Mouse (Mus musculus): ENCODE measurements around the gene Vwa3a. TPM values are rescaled to one million over a fixed set of nuclear protein-coding genes. Genes with fewer than 3 reads are reported as not detected.

Gene Vwa3a
- polyA plus RNA-seq, 1 experiment from 2014 or later = 0.20 TPM

DNA sequence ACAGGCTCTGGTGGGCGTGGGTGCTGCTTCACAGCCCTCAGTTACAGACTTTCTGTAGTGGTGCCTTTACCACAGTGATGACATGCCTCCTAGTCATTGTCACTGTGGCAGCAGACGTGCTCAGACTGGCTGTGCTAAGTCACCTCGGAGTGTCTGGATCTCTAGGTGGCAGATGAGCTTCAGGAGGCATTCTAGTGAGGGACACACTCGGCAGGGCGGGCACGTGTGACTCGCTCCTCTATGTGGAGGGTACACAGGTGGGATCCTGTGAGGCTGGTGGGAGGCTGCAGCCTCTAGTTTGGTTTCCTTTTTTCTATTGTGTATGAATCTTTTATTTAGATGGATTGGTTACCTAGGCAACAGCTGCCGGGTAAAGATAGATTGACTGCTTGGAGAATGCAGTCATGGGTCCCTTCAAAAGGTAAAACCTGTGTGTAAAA, 16.3 kb upstream of the Vwa3a start:
- no peak overlapping the region for H3K4me3 ChIP-seq (ENCODE audit: low read depth, low read length)
- H3K9ac ChIP-seq = no peak overlapping the region
- no peak overlapping the region for H3K27ac ChIP-seq (ENCODE audit: low read depth)
- WGBS = 72% methylated on average over 8 of the region's 8 CpGs
- no peaks in the 10 kb centered on the region for H3K4me1 ChIP-seq (ENCODE audit: insufficient read depth)
- H3K4me2 ChIP-seq = no peak overlapping the region
- H3K27me3 ChIP-seq (ENCODE audit: insufficient read depth, low read length) = no peaks in the 10 kb centered on the region
- ATAC-seq (ENCODE audit: insufficient read depth) (no peak), DNase-seq (no peak)
- H3K36me3 ChIP-seq (ENCODE audit: insufficient read depth) = peaks cover 10% of the 10 kb centered on the region; the same call in 1 of the 2 replicates
- no peaks in the 10 kb centered on the region for H3K9me3 ChIP-seq (ENCODE audit: low read depth, low read length)
- no peak for TF ChIP-seq CTCF (IDR thresholded peaks at IDR 0.05; ENCODE audit: low read depth)

DNA sequence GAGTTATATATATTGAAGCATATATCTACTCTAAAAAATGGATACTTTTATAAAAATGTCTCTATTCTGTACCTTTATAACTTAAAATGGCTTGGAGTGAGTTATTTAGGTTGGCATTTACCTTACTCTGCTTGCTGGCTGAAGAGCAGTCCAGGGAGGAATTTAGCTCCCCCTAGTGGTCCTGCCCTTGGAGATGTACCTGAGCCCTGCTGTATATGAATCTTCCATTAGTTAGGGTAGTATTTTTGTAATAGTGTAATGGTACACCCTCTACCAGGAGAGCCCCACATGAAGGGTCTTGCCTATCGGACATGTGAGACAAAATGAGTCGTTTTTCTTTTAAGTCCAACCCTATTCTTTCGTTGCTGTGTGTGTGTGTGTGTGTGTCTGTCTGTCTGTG, 11.5 kb upstream of the Vwa3a start:
- Histone ChIP-seq H3K27me3 (ENCODE audit: insufficient read depth, low read length) (no peaks in the 10 kb centered on the region), H3K27ac (ENCODE audit: low read depth) (no peak overlapping the region), H3K4me1 (ENCODE audit: insufficient read depth) (no peaks in the 10 kb centered on the region), H3K9ac (no peak overlapping the region), H3K36me3 (ENCODE audit: insufficient read depth) (peaks cover 28% of the 10 kb centered on the region; the same call in 1 of the 2 replicates), H3K4me3 (ENCODE audit: low read depth, low read length) (no peak overlapping the region), H3K9me3 (ENCODE audit: low read depth, low read length) (no peaks in the 10 kb centered on the region), H3K4me2 (no peak overlapping the region)
- WGBS = 77% methylated on average over 3 of the region's 3 CpGs
- peak; percentile 67 for TF ChIP-seq CTCF (IDR thresholded peaks at IDR 0.05; ENCODE audit: low read depth)
- peak; percentile 63 for DNase-seq
- ATAC-seq (ENCODE audit: insufficient read depth) = no peak; the same call in 1 of the 2 replicates

DNA sequence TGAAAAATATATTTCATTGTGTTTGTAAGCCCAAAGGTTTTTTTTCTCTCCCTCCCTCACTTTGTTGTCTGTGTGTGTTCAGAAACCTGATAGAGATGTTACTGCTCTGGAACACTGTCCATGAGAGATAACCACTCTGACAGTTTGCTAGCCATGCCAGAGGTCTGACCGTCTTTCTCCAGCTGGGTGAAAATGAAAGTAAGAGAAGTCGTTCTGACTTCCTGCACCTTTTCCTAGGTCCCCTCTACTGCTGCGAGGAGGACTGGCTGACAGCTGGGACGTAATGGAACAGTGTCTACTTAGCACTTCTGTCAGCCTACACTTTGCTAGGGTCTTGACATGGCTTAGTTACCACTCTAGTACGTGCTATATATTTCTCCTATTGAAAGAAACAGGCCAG, 9.5 kb upstream of the Vwa3a start:
- Histone ChIP-seq H3K27me3 (ENCODE audit: insufficient read depth, low read length) (no peaks in the 10 kb centered on the region), H3K27ac (ENCODE audit: low read depth) (no peak overlapping the region), H3K4me1 (ENCODE audit: insufficient read depth) (no peaks in the 10 kb centered on the region), H3K9ac (no peak overlapping the region), H3K4me3 (ENCODE audit: low read depth, low read length) (no peak overlapping the region), H3K36me3 (ENCODE audit: insufficient read depth) (peaks cover 33% of the 10 kb centered on the region; the same call in 1 of the 2 replicates), H3K4me2 (no peak overlapping the region), H3K9me3 (ENCODE audit: low read depth, low read length) (no peaks in the 10 kb centered on the region)
- no peak for ATAC-seq (ENCODE audit: insufficient read depth)
- DNase-seq = no peak
- TF ChIP-seq CTCF (IDR thresholded peaks at IDR 0.05; ENCODE audit: low read depth) = no peak
- WGBS = 60% methylated on average over 5 of the region's 5 CpGs

DNA sequence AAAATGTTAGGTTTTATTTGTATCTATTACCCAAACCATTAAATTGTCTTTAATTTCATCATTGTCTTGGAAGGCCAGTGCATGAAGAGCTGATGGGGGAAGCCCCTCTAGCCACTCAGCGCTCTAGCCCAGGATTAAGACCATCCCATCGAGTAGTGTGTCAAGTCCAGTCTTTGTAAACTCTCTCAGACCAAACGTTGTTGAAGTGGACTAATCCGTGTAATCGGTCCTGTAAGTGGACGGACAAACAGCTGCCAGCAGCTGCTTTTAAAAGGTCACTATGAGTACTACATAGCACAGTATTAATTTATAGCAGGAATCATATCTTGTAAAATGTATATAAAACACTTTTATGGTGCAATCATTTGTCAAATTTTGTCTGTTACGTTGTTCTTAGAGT, 6.2 kb upstream of the Vwa3a start:
- DNase-seq (peak; percentile 44), ATAC-seq (ENCODE audit: insufficient read depth) (peak; percentile 28; the same call in 1 of the 2 replicates)
- no peaks in the 10 kb centered on the region for H3K9me3 ChIP-seq (ENCODE audit: low read depth, low read length)
- no peaks in the 10 kb centered on the region for H3K4me1 ChIP-seq (ENCODE audit: insufficient read depth)
- H3K27me3 ChIP-seq (ENCODE audit: insufficient read depth, low read length) = no peaks in the 10 kb centered on the region
- no peak overlapping the region for H3K27ac ChIP-seq (ENCODE audit: low read depth)
- peaks cover 24% of the 10 kb centered on the region; the same call in 1 of the 2 replicates for H3K36me3 ChIP-seq (ENCODE audit: insufficient read depth)
- no peak overlapping the region for H3K4me2 ChIP-seq
- no peak overlapping the region for H3K9ac ChIP-seq
- TF ChIP-seq CTCF (IDR thresholded peaks at IDR 0.05; ENCODE audit: low read depth) = no peak
- WGBS = 48% methylated on average over 7 of the region's 7 CpGs
- no peak overlapping the region for H3K4me3 ChIP-seq (ENCODE audit: low read depth, low read length)

DNA sequence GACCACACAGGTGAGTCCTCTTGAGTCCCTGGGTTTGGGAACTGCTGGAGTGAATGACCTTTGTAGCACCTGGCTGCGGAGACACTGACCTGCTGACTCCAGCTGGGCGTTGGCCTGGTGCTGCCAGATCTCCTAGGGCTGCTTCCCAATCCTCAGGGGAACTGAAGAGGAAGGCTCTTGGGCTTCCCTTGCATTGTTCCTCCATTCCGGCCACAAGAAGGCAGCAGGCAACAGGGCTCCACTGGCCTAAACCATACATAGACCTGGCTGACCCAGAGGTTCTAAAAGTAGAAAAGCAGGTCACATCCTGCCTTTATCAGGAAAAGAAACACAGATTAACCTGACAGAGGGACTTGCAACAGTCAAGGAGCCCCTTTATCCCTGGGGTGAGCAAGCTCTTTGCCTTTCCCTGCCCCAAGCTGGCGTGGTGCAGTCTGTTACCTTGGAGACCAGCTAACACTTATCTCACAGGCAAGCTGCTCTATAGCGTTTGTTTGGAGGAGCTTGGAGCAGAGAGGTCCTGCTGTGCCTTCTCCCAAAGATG, 512 bp downstream of the Vwa3a start:
- H3K4me1 ChIP-seq (ENCODE audit: insufficient read depth) = 0 out of 2 replicates have a peak, but pooled peaks cover 3% of the 10 kb centered on the region
- no peak overlapping the region for H3K9ac ChIP-seq
- no peak overlapping the region for H3K4me2 ChIP-seq
- ATAC-seq (ENCODE audit: insufficient read depth) = peak; percentile 71; the same call in 1 of the 2 replicates
- H3K36me3 ChIP-seq (ENCODE audit: insufficient read depth) = 0 out of 2 replicates have a peak, but pooled peaks cover 2% of the 10 kb centered on the region
- no peak overlapping the region for H3K4me3 ChIP-seq (ENCODE audit: low read depth, low read length)
- no peaks in the 10 kb centered on the region for H3K27me3 ChIP-seq (ENCODE audit: insufficient read depth, low read length)
- no peak overlapping the region for H3K27ac ChIP-seq (ENCODE audit: low read depth)
- no peaks in the 10 kb centered on the region for H3K9me3 ChIP-seq (ENCODE audit: low read depth, low read length)
- no peak for TF ChIP-seq CTCF (IDR thresholded peaks at IDR 0.05; ENCODE audit: low read depth)
- 6% methylated on average over 5 of the region's 5 CpGs for WGBS
- peak; percentile 14 for DNase-seq

- Histone ChIP-seq H3K4me3 (ENCODE audit: low read depth, low read length) (no peak overlapping the region), H3K36me3 (ENCODE audit: insufficient read depth) (no peaks in the 10 kb centered on the region), H3K4me2 (no peak overlapping the region), H3K9me3 (ENCODE audit: low read depth, low read length) (no peaks in the 10 kb centered on the region), H3K9ac (no peak overlapping the region), H3K4me1 (ENCODE audit: insufficient read depth) (0 out of 2 replicates have a peak, but pooled peaks cover 3% of the 10 kb centered on the region), H3K27me3 (ENCODE audit: insufficient read depth, low read length) (no peaks in the 10 kb centered on the region), H3K27ac (ENCODE audit: low read depth) (no peak overlapping the region)
- no peak for DNase-seq
- no peak for TF ChIP-seq CTCF (IDR thresholded peaks at IDR 0.05; ENCODE audit: low read depth)
- WGBS = 69% methylated on average over 14 of the region's 14 CpGs
- ATAC-seq (ENCODE audit: insufficient read depth) = no peak
Observed at GRCm38 (mm10) chr7:120743366-120744351, 4.5 kb downstream of the Vwa3a start.

GRCm38 (mm10) chr7:120744606-120745005, 5.5 kb downstream of the Vwa3a start:
- Histone ChIP-seq H3K4me2 (no peak overlapping the region), H3K4me1 (ENCODE audit: insufficient read depth) (0 out of 2 replicates have a peak, but pooled peaks cover 3% of the 10 kb centered on the region), H3K4me3 (ENCODE audit: low read depth, low read length) (no peak overlapping the region), H3K27ac (ENCODE audit: low read depth) (no peak overlapping the region), H3K9me3 (ENCODE audit: low read depth, low read length) (no peaks in the 10 kb centered on the region), H3K27me3 (ENCODE audit: insufficient read depth, low read length) (no peaks in the 10 kb centered on the region), H3K36me3 (ENCODE audit: insufficient read depth) (no peaks in the 10 kb centered on the region), H3K9ac (no peak overlapping the region)
- DNase-seq = no peak
- no peak for ATAC-seq (ENCODE audit: insufficient read depth)
- no peak for TF ChIP-seq CTCF (IDR thresholded peaks at IDR 0.05; ENCODE audit: low read depth)
- 86% methylated on average over 6 of the region's 6 CpGs for WGBS

All from lung, embryonic 14.5 days (tissue).